Mouse (Mus musculus): Measurements from ENCODE around the gene Naa80. TPM values are rescaled to one million over a fixed set of nuclear protein-coding genes. Genes with fewer than 3 reads are reported as not detected.

Naa80 gene
- total RNA-seq (2021) = 10 to 100 TPM in 1 of 2 experiments, 1 to 10 TPM in 1; 9.5 to 10.0 TPM
- long read RNA-seq, experiment 1, transcript Naa80-201 (2 exons, 2,053 nt) = major isoform, 5 of 6 reads
- long read RNA-seq, experiment 1, partial matches to known transcripts = 1 of 6 reads
- long read RNA-seq, experiment 1, other reads (novel, unspliced or antisense) = 0 of 6 reads
- long read RNA-seq, experiment 2, transcript Naa80-201 (2 exons, 2,053 nt) = major isoform, 5 of 6 reads
- long read RNA-seq, experiment 2, partial matches to known transcripts = 1 of 6 reads
- long read RNA-seq, experiment 2, other reads (novel, unspliced or antisense) = 0 of 6 reads

GRCm38 (mm10) chr9:107578587-107578986, at the start of gene Naa80:
TSS of gene Naa80 (plus strand) at chr9:107578887.
- no peak for DNase-seq (ENCODE audit: low spot score in 2 of 2)

GRCm38 (mm10) chr9:107533791-107534407, 44.8 kb upstream of the Naa80 start, which contains the start of gene Tmem115:
TSS of gene Tmem115 (plus strand) at chr9:107533945.
- peak; percentile 90 to 98 for DNase-seq (ENCODE audit: low spot score in 2 of 2)

GRCm38 (mm10) chr9:107534408-107535202, 44.1 kb upstream of the Naa80 start:
- no peak for DNase-seq (ENCODE audit: low spot score in 2 of 2)

- DNase-seq (ENCODE audit: low spot score in 2 of 2) = peak in 1 of 2 experiments; percentile 75
These were observed 40.5 kb upstream of the Naa80 start for GRCm38 (mm10) chr9:107538231-107538630.

- no peak for DNase-seq (ENCODE audit: low spot score in 2 of 2)
These were observed 40.0 kb upstream of the Naa80 start for GRCm38 (mm10) chr9:107538711-107539110.

GRCm38 (mm10) chr9:107539940-107540339, 38.7 kb upstream of the Naa80 start:
- no peak for DNase-seq (ENCODE audit: low spot score in 2 of 2)

GRCm38 (mm10) chr9:107540420-107540819, 38.3 kb upstream of the Naa80 start:
- DNase-seq (ENCODE audit: low spot score in 2 of 2) = no peak

GRCm38 (mm10) chr9:107541005-107541404, 37.7 kb upstream of the Naa80 start:
- no peak for DNase-seq (ENCODE audit: low spot score in 2 of 2)

- peak; percentile 94 to 95 for DNase-seq (ENCODE audit: low spot score in 2 of 2)
These were observed 37.0 kb upstream of the Naa80 start, which contains the start of the genes Cyb561d2 and Nprl2 for GRCm38 (mm10) chr9:107541474-107542351. TSS of gene Cyb561d2 (minus strand) at chr9:107542193. TSS of gene Nprl2 (plus strand) at chr9:107542226.

- DNase-seq (ENCODE audit: low spot score in 2 of 2) = no peak
These were observed 36.4 kb upstream of the Naa80 start for GRCm38 (mm10) chr9:107542352-107542686.

- DNase-seq (ENCODE audit: low spot score in 2 of 2) = no peak
These were observed 36.0 kb upstream of the Naa80 start for GRCm38 (mm10) chr9:107542721-107543120.

GRCm38 (mm10) chr9:107543299-107543698, 35.4 kb upstream of the Naa80 start:
- no peak for DNase-seq (ENCODE audit: low spot score in 2 of 2)

- DNase-seq (ENCODE audit: low spot score in 2 of 2) = no peak
These were observed 34.4 kb upstream of the Naa80 start for GRCm38 (mm10) chr9:107544196-107544700.

- DNase-seq (ENCODE audit: low spot score in 2 of 2) = no peak
These were observed 34.0 kb upstream of the Naa80 start for GRCm38 (mm10) chr9:107544729-107545128.

GRCm38 (mm10) chr9:107545199-107545598, 33.5 kb upstream of the Naa80 start:
- DNase-seq (ENCODE audit: low spot score in 2 of 2) = no peak

- DNase-seq (ENCODE audit: low spot score in 2 of 2) = peak in 1 of 2 experiments; percentile 78
These were observed 33.1 kb upstream of the Naa80 start for GRCm38 (mm10) chr9:107545602-107546001.

GRCm38 (mm10) chr9:107547026-107547425, 31.7 kb upstream of the Naa80 start, which contains the start of gene Zmynd10:
TSS of gene Zmynd10 (plus strand) at chr9:107547298.
- DNase-seq (ENCODE audit: low spot score in 2 of 2) = peak; percentile 79 to 85

GRCm38 (mm10) chr9:107547957-107548356, 30.7 kb upstream of the Naa80 start:
- DNase-seq (ENCODE audit: low spot score in 2 of 2) = no peak

GRCm38 (mm10) chr9:107548820-107549219, 29.9 kb upstream of the Naa80 start:
- no peak for DNase-seq (ENCODE audit: low spot score in 2 of 2)

GRCm38 (mm10) chr9:107549297-107550074, 29.2 kb upstream of the Naa80 start:
- no peak for DNase-seq (ENCODE audit: low spot score in 2 of 2)

Measured in layer of hippocampus, postnatal 14 days (tissue).